Mouse (Mus musculus) cerebellum, adult 9-11 months (tissue): ENCODE data around the gene Sec24d.

Experiments
- DNase-seq: peaks from one replicate; pipeline ENCODE4 v3.0.0; 2022

The Sec24d gene

DNA sequence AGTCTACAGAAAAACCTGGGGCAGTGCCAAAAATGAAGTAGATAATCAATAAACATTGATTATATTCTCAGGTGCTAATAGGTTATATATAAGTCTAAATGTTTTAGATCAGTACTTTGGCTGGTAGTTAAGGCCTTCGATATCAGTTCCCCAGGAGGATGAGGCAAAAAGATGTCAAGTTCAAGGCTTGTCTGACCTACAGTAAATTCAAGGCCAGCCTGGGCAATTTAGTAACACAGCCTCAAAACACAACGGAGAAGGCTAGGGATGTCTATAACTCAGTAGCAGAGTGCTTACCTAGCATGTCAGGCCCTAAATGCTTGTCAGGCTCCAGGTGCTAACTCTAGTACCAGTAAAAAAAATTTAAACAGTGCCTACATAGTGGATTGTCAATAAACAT, 34.3 kb downstream of the Sec24d start:
- no peak for DNase-seq

DNA sequence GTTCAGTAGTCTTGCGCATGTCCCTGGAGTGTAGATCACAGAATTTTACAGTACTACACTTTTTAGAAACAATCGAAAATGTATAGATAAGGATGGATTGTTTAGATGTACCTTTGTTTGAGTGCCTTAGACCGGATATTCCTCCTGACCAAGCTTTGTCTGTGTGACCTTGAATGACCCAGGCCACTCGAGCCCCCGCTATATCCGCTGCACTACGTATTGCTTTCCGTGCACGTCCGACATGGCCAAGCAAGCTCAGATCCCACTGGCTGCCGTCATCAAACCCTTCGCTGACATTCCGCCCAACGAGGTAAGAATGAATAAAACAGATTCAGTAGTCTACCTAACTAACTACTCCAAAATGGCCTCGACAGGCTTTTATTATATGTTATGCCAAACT, 38.4 kb downstream of the Sec24d start:
- no peak for DNase-seq

DNA sequence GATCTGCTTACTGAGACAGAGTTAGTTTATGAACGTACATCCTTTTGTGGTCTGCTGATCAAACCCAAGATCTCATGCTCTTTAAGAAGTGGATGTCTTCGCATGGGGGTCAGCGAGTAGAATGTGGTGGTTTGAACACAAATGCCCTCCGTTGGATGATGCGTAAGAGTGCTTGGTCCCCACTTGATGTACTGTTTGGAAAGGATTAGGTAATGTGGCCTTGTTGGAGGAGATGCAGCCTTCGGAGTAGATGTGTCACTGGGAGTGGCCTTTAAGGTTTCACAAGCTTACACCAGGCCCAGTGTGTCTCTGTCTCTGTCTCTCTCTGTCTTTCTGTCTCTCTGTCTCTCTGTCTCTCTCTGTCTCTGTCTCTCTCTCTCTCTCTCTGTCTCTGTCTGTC, 40.2 kb downstream of the Sec24d start:
- DNase-seq: no peak

DNA sequence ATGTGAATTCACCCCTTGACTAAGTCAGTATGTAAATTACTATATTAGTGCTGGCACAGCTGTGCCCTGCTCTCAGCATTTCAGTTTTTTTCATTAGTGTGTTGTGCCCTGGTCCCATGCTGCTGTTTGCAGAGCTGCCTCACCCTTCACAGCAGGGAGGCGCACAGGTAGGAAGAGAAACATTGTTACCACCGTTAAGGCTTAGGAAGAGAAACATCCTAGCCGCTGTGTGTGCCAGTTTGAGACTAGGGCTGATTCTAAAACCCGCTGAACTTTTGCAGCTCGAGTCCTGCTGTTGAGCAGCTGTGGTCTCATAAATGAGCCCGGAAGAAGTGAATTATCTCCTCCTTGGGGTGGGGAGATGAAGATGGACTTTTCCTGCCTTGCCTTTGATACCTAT, 41.9 kb downstream of the Sec24d start:
- DNase-seq: no peak

DNA sequence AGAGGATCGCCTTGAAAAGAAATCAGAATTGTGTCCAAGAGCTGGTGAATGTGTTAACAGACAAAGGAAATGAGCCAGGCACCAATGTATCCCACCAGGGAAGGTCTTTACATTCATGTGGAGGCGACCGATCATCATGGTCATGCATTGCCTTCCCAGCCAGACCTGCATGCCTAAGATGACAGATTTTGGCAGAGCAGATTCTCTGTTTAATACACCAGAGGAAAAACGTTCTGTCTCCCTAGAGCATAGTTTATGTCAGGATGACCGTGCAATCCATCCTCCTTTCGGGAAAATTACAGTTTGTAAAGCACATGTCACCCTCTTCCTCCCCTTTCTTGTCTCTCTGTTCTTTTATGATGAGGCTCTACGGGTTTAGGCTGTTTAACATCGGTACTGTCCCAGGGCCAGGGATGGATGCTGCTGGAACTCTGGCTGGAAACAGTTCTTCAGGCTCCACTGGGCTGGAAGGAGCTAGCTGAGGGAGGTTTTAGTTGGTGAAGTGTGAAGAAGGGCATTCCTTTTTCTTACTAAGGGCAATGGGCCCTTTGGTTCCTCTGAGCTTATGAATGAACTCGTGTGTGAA, 45.3 kb downstream of the Sec24d start:
- DNase-seq: no peak

DNA sequence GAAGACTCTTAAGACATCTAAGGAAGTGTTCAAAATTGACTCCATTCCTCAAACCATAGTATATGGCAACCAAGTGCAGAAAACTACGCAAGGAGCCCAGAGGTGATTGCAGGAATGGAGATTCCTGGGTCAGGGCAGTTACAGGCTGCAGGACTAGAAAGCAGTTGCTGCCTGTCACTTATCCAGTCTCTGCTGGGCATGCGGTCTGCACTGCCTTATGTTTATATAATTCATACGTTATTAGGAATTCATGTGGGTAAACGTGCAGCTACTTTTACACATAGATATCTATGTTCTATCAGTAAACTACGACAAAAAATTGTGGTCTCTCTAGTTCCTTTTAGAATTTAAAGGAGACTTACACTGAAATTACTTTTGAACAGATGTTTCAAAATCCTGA, 46.2 kb downstream of the Sec24d start:
- no peak for DNase-seq

DNA sequence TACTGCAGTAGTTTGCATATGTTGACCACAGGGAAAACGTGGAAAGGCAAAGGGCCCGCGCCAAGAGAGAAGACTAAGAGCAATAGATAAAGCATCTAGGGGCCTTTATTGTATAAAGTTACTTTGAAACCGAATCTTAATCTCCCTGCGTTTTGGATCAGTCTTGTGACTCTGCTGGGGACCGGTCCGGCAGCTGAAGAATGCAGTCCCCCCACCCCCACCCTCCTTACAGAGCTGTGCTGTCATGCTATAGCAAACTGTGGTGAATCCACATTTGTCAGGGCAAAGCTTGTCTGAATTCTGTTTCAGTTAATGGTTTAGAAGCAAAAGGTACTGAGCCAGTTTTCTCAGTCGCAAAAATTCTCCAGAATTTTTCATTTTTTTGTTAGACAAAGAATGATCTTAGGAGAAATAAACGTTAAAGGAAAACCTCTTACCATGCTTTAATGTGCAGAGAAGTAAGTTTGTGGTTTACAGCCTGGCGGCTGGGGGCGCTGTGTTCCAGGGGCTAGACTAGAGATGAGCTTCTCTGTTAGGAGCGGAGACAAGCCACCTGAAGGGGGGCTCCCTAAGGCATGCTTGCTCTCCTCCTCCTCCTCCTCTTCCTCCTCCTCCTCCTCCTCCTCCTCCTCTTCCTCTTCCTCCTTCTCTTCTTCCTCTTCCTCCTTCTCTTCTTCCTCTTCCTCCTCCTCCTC, 46.8 kb downstream of the Sec24d start:
- no peak for DNase-seq

DNA sequence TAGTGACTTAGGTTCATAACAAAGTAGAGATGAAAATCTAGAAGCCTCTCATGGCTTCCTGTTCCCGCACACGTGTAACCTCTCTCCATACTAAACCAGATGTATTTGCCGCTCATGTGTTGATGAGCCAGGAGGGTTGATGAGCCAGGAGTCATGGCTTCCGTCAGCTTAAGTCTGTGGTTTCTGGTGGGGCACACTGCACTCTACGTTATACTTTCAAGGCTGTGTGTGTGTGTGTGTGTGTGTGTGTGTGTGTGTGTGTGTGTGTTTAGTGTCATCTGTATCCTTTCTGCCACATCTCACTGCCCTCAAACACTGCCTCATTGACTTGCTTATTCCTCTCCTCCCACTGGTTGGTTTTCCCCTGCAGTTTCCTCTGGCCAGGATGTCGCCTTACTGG, 48.8 kb downstream of the Sec24d start:
- DNase-seq: no peak

DNA sequence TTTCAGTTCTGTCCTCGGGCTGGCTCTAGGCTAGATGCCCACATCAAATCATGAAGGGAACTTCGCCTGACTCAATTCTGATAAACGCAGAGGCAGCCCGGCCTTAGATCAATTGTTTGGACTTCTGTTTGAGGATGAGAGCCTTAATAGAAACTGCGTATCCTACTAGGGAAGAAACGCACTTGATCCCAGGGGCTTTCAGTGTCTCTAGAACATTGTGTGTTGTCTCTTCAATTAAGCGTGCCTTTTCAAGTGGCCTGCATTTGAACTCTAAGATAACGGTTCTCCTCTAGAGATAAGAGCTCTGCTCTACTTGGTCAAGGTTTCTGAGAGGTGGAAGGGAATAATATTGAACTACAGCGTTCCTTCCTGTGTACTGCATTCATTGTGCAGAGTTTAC, 49.8 kb downstream of the Sec24d start:
- no peak for DNase-seq

DNA sequence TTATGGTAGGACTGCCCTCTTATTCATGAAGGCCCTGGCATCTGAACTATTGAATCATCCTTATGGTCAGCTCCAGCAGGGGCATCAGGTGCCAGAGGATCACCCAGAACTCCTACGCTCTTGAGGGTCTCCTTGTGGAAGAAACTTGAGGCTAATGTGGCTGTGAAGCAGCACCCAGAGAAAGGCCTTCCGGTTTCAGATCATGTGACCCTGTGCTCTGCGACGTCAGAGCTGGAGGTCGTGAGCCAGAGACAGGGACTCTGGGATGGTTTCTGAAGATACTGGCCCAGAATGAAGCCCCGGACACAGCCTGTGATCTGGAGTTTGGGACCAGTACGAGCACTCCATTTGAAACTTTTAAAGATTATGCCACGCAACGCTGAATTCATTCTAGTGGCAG, 53.1 kb downstream of the Sec24d start:
- DNase-seq: no peak

DNA sequence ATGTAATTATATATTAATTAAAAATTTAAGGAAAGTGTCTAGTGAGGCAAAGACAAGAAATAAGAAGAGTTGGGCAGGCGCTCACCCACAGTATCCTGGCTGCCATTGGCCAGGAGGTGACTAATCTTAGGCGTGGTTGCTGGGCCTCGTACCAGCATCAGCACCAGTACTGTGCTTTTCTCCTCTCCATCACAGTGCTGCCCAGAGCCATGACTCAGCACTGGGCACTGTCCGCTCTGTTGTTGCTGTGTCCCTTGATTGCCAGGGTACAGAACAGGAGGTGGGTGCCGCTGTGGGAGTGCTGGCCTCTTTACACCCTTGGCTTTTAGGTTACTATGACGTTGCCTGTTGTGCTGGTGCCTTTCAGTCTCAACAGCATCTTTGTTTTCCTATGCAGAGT, 54.4 kb downstream of the Sec24d start:
- peak; percentile 6 for DNase-seq

DNA sequence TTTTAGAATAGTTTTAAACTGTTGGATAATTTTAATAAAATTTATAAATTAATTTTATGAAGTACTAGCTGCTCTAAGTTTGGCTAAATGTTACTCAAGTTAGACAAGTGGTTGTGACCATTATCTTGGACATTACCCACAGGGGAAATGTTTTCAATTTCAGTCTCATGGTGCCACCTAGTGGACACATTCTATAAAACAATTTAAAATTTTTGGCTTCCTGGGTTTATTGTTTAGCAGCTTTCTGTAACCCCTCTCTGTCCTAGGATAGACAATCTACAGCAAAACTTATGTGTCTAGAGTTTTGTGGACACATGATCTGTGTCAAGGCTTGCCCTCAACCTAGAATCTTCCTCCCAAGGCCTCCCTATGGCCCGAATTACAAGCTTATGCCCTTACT, 54.9 kb downstream of the Sec24d start:
- DNase-seq: no peak

DNA sequence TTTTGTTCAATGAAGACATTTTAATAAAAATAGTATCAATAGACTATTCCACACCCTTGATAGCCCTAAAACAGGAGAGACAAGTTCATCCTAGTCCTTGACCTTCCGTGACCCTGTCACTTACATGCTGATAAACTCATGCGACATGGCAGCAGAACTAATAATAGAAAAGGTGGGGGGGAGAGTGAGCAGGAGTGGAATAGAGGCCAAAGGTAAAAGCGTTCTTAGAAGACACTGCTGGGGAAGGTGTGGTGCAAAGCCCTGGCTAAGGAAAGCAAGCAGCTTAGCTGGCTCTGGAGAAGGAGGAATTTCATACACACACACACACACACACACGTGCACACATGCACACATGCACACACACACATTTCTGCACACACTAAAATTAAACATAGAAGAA, 57.1 kb downstream of the Sec24d start:
- no peak for DNase-seq

DNA sequence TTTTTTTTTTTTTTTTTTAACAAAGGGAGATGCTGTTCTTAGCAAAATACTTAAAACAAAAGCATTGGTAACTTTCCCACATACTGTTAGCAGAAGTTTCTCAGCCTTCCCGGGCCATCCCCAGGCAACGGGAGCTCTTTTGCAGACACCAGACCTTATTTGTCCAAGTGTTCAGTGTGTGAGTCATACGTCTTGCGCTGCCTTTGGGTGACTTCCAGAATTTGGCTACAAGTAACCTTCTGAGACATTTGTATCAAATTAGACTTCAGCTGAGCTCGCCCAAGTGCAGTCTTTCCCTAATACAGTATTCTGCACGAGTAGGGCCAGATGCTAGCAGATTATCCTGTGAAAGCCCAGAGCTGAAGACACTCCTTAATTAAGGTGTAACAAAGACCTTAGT, 62.0 kb downstream of the Sec24d start:
- no peak for DNase-seq

DNA sequence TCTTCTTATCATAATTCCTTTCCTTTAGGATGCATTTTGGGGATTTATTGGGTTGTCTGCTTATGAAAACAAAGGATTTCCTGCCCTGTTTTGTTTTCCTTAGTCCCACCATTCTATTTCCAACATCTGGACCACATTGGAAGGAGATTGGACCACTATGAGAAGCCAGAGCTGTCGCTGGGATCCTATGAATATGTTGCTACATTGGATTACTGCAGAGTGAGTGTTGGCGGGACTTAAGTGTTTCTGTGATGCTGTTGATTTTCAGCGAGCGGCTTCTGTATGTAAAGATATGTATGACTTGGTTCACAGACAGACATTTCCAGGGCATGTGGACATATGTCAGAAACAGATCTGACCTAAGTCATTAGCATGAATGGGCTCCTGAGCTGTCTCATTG, 63.0 kb downstream of the Sec24d start:
- no peak for DNase-seq

DNA sequence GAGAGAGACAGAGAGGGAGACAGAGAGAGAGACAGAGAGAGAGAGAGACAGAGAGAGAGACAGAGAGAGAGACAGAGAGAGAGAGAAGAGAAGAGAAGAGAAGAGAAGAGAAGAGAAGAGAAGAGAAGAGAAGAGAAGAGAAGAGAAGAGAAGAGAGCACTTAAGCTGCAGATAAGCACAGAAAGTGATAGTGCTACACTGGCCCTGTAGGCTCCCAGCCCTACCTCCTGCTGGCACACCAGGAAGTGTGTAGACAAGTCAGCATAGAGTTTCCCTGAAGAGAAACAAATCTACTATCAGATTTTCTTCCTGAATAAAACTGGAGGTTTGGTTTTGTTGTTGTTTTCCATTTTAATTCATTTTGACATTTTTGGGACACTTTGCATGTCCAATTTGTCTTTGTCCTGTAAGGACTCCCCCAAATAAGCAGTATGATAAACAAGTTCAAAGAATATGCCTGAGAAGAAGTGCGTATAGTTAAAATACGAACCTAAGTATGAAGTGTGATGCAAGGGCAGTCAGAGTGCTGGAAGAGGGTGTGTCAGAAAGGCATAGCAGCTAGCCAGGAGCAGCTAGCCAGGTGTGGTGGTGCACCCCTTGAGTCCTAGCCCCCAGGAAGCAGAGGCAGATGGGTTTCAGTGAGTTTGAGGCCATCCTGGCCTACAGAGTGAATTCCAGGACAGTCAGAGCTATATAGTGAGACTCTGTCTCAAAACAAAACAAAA, 65.2 kb downstream of the Sec24d start:
- DNase-seq: no peak

DNA sequence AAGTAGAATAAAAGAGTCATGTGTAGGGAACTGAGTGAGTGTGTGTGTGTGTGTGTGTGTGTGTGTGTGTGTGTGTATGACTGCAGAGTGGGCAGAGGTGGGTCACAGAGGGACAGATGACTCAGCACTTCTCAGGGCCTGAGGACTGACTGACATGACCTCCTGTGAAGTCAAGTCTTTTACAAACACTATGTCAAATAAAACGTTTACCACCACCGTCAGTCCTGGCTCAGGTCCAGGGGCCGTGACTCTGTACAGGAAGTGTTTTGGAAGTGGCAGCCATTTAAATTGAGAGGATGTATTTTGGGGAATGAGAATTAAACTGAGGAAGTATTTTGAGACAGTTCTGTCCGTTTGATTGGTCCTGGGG, 65.8 kb downstream of the Sec24d start:
- no peak for DNase-seq

DNA sequence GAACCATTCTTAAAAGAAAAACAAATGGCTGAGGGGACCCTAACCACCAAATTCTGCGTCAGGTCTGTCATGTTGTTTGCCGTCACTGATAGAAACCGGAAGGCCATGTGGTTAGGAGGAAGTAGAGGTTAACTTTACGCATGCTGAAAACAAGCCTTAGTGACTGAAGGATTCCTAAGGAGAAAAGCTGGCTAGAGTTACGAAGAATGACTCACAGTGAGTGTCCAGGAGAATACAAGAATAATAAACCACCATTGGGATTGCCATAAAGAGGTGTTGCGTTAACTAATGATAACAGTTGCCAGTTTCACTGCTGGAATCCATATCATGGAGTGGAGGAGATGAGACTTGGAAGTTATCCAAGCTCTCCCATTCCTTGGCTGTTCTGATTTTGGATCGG, 67.7 kb downstream of the Sec24d start:
- DNase-seq: no peak

DNA sequence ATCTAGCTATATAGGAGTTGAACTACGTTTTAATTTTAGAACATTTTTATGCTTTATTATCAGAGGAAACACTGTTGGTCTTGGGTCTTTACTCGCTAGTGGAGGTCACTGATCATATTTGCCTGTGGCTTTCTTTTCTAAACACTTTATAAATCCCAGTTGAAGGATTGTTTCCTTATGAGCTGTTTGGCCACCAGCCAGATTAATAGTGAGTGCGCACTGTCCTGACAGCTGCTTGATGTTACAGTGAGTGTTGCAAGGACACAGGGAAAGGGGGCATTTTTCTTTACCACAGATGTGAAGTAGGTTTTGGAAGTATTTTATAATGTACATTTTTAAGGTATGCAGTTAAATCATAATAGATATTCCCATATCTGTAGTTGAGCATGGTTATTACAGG, 68.2 kb downstream of the Sec24d start:
- DNase-seq: no peak

DNA sequence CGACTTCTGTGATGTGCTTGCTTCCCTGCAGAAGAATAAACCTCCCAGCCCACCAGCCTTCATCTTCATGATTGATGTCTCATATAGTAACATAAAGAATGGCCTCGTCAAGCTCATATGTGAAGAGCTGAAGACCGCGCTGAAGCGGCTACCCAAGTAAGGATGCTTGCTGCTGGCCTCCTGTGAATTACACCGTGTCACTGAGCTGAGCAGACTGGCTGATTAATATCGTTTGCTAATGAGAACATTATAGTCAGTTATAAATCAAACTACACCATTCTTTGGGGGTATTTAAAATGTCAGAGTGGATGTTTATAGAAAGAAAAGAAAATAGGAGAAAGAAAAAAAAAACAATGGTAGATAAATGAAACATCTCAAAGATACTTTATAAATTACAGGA, 69.2 kb downstream of the Sec24d start:
- no peak for DNase-seq

DNA sequence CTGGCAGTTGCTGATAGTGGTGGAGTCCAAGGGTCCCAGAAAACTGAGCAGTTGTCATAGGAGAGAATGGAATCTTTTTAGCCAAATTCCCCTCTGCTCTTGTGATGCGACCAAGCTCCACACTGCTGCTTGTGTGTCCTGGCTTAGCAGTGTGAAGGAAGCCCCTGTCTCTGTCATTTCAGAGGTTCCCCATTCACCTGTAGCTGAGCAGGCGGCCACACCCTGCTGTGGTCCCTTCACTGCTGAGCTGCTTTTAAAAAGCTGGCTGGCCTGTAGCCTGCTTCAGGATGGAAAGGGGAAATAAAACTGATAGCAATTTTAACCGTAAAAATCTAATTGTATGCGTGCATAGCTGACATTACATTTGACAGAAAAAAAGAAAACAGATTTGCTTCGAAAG, 69.7 kb downstream of the Sec24d start:
- no peak for DNase-seq

DNA sequence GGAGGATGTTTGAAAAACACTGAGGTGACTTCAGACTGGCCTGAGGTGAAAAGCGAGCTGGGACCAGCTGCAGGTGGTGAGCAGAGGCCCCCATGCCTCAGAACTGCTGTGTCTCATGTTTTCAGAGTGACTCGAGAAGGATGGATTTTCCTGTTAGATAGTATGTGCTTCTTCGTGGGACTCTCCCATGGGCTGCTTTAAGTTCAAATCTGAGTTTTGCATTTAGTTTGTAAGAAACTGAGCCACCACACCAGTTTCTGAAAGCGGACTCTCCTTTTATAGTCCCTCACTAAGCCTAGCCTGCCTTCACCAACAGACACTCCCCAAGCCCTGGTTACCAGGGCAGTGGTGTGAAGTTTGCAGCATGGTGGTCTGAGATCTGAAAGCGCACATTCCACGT, 70.6 kb downstream of the Sec24d start:
- DNase-seq: no peak

DNA sequence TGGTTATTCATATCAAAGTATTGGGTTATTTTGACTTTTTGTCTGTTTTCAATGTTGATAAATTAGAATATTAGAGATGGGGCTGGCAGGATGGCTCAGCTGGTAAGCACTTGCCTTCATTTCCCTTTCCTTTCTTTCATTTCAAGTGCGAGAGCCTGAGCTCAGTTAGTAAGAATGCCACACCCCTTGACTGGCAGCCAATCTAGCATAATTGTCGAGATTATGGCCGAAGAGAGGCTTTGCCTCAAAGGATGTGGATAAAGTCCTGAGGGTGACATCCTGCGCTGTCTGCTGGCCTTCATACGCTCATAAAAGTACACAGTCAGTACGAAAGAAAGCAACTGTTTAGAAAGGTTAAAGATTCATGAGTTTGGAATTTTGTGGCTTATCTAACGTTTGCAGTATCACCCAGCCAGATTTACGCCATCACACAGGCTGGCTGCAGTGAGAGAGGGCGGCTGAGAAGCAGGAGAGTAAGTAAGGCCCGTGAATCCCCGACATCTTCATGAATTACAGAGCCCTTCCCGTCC, 71.5 kb downstream of the Sec24d start:
- no peak for DNase-seq

DNA sequence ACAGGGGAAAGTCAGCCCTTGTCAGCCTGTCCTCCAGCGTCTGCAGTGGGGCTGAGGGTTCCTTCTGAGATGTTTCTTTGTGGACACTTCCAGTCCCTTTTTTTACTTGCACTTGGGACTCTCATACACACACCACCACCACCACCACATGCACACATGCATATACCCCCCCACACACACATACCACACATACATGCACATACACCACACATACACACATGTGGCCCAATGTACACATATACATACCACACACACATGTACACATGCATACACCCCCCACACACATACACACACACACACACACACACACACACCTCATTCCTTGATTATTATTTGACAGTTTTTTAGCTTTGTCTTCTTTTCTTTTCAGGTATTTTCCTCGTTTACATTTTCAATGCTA, 73.8 kb downstream of the Sec24d start:
- no peak for DNase-seq

DNA sequence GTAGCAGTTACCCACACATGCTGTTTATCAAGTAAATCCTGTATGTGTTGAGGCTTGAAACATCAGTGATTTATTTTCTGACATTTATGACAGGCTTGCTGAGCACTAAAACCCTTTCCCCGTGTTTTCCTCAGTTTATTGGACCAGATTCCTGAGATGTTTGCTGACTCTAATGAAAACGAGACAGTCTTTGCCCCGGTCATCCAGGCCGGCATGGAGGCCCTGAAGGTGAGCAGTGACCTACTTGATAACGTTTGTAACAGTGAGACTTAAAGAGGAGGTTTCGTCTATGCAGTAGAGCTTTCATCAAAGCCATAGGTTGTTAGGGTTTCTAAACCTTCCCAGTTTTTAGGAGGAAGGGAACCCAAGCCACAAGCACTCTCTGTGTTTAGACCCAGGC, 76.4 kb downstream of the Sec24d start:
- no peak for DNase-seq
